Mouse (Mus musculus) B cell, adult (primary cell): ENCODE data around the gene Pitpna. TPM values are rescaled to one million over a fixed set of nuclear protein-coding genes. Genes with fewer than 3 reads are reported as not detected.

ENCODE experiments used
- total RNA-seq: library from RNA; stranded (reverse); gene quantifications from 4 replicates; pipeline ENCODE4 v1.2.4, GENCODE M21; 2023; ENCODE audit not compliant: inconsistent age

The Pitpna gene
- 213 to 240 TPM (median 228 TPM) in 4 replicates for total RNA-seq

GRCm38 (mm10) chr11:75587493-75588284, at the start of gene Pitpna:
Gene Pitpna, plus strand, starts transcription at chr11:75588097.

GRCm38 (mm10) chr11:75630645-75631229, 42.8 kb downstream of the Pitpna start, which contains the start of gene Inpp5k:
Gene Inpp5k, plus strand, starts transcription at chr11:75630988.

GRCm38 (mm10) chr11:75650311-75650710, 62.4 kb downstream of the Pitpna start, which contains the start of gene Myo1c:
Gene Myo1c, plus strand, starts transcription at chr11:75650504.

Other genes with a start within 250 kb of the Pitpna start
- gene Rpa1, start 239.8 kb upstream of the Pitpna start, total RNA-seq: 96.0 to 124 TPM (median 109 TPM) in 4 replicates
- 10.9 to 13.5 TPM (median 12.4 TPM) in 4 replicates for gene Smyd4, start 239.7 kb upstream of the Pitpna start, total RNA-seq
- gene Serpinf1, start 165.4 kb upstream of the Pitpna start, total RNA-seq: 0.72 to 1.8 TPM (median 1.3 TPM) in 3 of 4 replicates, not detected in the other
- gene Serpinf2, start 148.5 kb upstream of the Pitpna start, total RNA-seq: 0.26 to 0.63 TPM (median 0.33 TPM) in 4 replicates
- 44.4 to 54.6 TPM (median 46.7 TPM) in 4 replicates for gene Wdr81, start 133.4 kb upstream of the Pitpna start, total RNA-seq
- 1.6 to 3.9 TPM (median 2.8 TPM) in 4 replicates for gene Tlcd2, start 126.4 kb upstream of the Pitpna start, total RNA-seq
- gene Prpf8, start 101.3 kb upstream of the Pitpna start, total RNA-seq: 222 to 234 TPM (median 231 TPM) in 4 replicates
- gene Rilp, start 78.0 kb upstream of the Pitpna start, total RNA-seq: 0.69 TPM in 1 of 4 replicates, not detected in the others
- 0.19 TPM in 1 of 4 replicates, not detected in the others for gene Scarf1, start 74.6 kb upstream of the Pitpna start, total RNA-seq
- gene Slc43a2, start 56.4 kb upstream of the Pitpna start, total RNA-seq: 38.1 to 64.2 TPM (median 49.5 TPM) in 4 replicates
- 99.4 to 121 TPM (median 113 TPM) in 4 replicates for gene Inpp5k, start 42.9 kb downstream of the Pitpna start, total RNA-seq
- 398 to 436 TPM (median 414 TPM) in 4 replicates for gene Myo1c, start 62.4 kb downstream of the Pitpna start, total RNA-seq
- gene Crk, start 91.2 kb downstream of the Pitpna start, total RNA-seq: 53.8 to 64.5 TPM (median 58.6 TPM) in 4 replicates
- 219 to 247 TPM (median 230 TPM) in 4 replicates for gene Ywhae, start 144.8 kb downstream of the Pitpna start, total RNA-seq
- not detected in 4 replicates for gene Doc2b, start 208.0 kb downstream of the Pitpna start, total RNA-seq